Mouse (Mus musculus): Measurements from ENCODE around the gene Cdhr5. TPM values are rescaled to one million over a fixed set of nuclear protein-coding genes. Genes with fewer than 3 reads are reported as not detected.
A peak's percentile ranks its signal among the peaks of the same experiment; 100 is the strongest.
"Not testable (repeated sequence)": the region's sequence is repeated elsewhere in the genome, so short reads cannot be mapped to it uniquely, and the experiment has no call there.

The Cdhr5 gene
- polyA plus RNA-seq, 1 experiment from 2014 or later: not detected

DNA sequence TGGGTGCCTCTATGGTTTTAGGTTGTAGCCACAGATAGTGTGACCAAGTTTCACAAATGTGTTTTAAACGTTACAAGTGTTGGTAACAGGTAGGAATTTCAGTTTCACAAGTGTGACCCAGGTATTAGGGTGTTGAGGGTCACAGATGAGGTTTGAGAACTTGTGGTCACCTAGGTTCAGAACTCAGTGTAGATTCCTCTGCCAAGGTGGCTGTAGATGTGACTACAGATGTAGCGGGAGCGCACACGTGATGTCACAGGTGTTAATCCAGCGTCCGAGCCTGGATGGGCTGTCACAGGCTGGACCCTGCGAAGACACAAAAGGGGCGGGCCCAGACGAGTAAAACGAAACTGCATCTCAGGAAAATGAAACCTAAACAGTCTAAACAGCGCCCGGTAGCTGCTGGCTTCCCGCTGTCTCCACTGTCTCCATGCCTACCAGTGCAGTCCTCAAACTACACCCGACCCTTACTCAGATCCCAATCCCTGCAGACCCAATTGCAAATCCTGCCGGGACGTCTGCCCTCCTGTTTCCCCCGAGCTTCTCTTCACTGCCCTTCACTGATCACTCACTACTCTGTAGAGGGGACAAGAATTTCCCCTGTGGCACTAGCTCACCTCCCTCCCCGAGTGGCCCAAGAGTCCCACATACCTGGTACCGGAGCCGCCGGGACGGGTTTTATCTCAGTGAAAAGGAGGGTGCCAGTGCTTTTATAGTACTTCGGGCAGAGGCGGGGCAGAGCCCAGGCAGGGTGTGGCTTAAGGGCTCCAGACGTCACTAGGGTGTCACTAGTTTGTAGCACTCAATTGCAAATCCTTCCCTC is 10.6 kb downstream of the Cdhr5 start, which contains the start of gene Irf7:
Irf7 (minus strand) TSS at position 743 of the 823 bp plus-strand sequence.
- H3K4me2 ChIP-seq (ENCODE audit: low read length): peak within 1 kb of the TSS; percentile 52
- 14% methylated on average over 25 of the region's 25 CpGs for WGBS
- H3K9ac ChIP-seq (ENCODE audit: low read depth, low read length): peak within 1 kb of the TSS; percentile 24
- peaks cover 3% of the 10 kb centered on the region; the same call in 1 of the 2 replicates for H3K4me1 ChIP-seq (ENCODE audit: control insufficient read depth, insufficient read depth, low read depth, low read length)
- H3K27ac ChIP-seq (ENCODE audit: low read depth, low read length): no peak within 1 kb of the TSS
- no peaks in the 10 kb centered on the region; the same call in 1 of the 2 replicates for H3K27me3 ChIP-seq (replicated peaks; ENCODE audit: control insufficient read depth, insufficient read depth, low read length)
- ATAC-seq: peak; percentile 57
- no peaks in the 10 kb centered on the region for H3K9me3 ChIP-seq (ENCODE audit: control insufficient read depth, low read length)
- H3K4me3 ChIP-seq (ENCODE audit: low read length): peak within 1 kb of the TSS; percentile 32
- H3K36me3 ChIP-seq (ENCODE audit: control insufficient read depth, insufficient read depth, low read length): peaks cover 30% of the 10 kb centered on the region

DNA sequence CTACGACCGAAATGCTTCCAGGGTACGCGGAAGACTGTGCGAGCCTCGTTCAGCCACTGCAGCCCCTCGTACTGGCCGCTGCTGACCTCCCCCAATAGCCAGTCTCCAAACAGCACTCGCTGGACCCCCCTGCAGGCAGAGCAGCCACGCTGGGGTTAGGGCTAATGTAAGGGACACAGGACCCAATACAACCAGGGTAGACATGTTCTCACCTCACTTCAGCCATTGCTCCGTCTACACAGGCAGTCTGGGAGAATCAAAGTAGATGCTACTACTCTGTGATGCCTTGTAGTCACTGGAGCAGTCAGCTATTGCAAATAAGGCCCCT is 11.2 kb downstream of the Cdhr5 start:
- peak overlapping the region; percentile 52 for H3K4me2 ChIP-seq (ENCODE audit: low read length)

DNA sequence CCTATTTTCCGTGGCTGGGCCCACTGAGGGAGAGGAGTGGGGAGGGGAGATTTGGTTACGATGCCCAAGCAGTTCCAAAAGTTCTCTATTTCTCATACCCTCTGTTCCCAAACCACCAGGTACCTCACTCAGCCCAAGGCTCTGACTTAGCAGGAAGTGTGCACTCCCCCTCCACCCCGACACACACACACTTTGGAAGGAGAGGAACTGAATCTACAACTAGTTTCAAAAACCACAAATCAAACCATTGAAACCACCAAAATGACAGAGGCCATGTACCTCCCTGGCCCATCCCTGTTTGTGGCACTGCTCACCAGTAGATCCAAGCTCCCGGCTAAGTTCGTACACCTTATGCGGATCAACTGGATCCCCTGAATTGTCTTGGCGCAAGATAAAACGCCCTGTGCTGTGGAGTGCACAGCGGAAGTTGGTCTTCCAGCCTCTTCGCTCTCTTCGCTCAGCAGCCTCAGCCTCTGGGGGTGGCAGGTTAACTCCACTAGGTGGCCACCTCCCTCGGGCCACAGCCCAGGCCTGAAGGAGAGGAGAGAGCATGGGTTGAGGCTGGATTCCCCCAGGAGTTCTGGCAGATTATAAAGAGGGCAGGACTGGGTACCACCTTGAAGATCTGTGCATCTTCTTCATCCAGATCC is 11.7 kb downstream of the Cdhr5 start:
- Histone ChIP-seq H3K36me3 (ENCODE audit: control insufficient read depth, insufficient read depth, low read length) (peaks cover 40% of the 10 kb centered on the region), H3K27ac (ENCODE audit: low read depth, low read length) (no peak overlapping the region), H3K9me3 (ENCODE audit: control insufficient read depth, low read length) (no peaks in the 10 kb centered on the region), H3K4me3 (ENCODE audit: low read length) (no peak overlapping the region), H3K4me2 (ENCODE audit: low read length) (no peak overlapping the region), H3K27me3 (replicated peaks; ENCODE audit: control insufficient read depth, insufficient read depth, low read length) (no peaks in the 10 kb centered on the region; the same call in 1 of the 2 replicates), H3K4me1 (ENCODE audit: control insufficient read depth, insufficient read depth, low read depth, low read length) (peaks cover 3% of the 10 kb centered on the region; the same call in 1 of the 2 replicates), H3K9ac (ENCODE audit: low read depth, low read length) (no peak overlapping the region; the same call in 1 of the 2 replicates)
- WGBS: 39% methylated on average over 12 of the region's 12 CpGs
- no peak for ATAC-seq

More for the DNA sequence above, 11.2 kb downstream of the Cdhr5 start:
- Histone ChIP-seq H3K9me3 (ENCODE audit: control insufficient read depth, low read length) (no peaks in the 10 kb centered on the region), H3K9ac (ENCODE audit: low read depth, low read length) (no peak overlapping the region), H3K4me1 (ENCODE audit: control insufficient read depth, insufficient read depth, low read depth, low read length) (peaks cover 3% of the 10 kb centered on the region; the same call in 1 of the 2 replicates), H3K4me3 (ENCODE audit: low read length) (no peak overlapping the region), H3K27me3 (replicated peaks; ENCODE audit: control insufficient read depth, insufficient read depth, low read length) (no peaks in the 10 kb centered on the region; the same call in 1 of the 2 replicates), H3K36me3 (ENCODE audit: control insufficient read depth, insufficient read depth, low read length) (peaks cover 36% of the 10 kb centered on the region), H3K27ac (ENCODE audit: low read depth, low read length) (no peak overlapping the region)
- no peak for ATAC-seq
- 42% methylated on average over 11 of the region's 11 CpGs for WGBS

DNA sequence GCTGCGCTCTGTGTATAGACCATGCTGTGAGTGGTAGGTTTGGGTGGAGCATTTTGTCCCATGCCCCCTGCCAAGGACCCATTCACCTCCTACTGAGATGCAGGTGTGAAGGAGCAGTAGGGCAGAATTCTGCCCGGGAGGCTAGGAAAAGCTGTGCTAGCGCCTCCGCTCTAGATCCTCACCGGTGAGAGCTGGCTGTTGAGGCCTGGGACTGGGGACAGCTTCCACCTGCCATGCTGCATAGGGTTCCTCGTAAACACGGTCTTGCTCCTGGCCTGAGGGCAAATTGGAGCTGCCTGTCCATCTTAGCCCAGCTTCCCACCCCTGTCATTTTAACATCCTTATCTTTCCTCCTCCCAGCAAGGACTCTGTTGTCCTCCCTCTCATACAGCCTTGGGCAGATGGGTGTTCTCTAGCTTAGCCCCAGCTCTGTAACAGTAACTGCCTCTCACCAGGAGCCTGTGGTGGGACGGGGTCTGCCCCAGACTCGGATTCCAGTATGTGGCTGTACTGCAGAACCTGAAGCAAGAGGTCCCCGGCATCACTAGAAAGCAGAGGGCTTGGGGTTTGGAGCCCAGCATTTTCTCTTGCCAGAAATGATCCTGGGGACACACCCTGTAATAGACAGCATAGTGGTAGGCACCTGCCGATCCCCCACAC is 12.4 kb downstream of the Cdhr5 start:
- Histone ChIP-seq H3K4me3 (ENCODE audit: low read length) (no peak overlapping the region), H3K4me2 (ENCODE audit: low read length) (no peak overlapping the region), H3K36me3 (ENCODE audit: control insufficient read depth, insufficient read depth, low read length) (peaks cover 48% of the 10 kb centered on the region), H3K27me3 (replicated peaks; ENCODE audit: control insufficient read depth, insufficient read depth, low read length) (no peaks in the 10 kb centered on the region; the same call in 1 of the 2 replicates), H3K9ac (ENCODE audit: low read depth, low read length) (no peak overlapping the region; the same call in 1 of the 2 replicates), H3K9me3 (ENCODE audit: control insufficient read depth, low read length) (no peaks in the 10 kb centered on the region), H3K27ac (ENCODE audit: low read depth, low read length) (no peak overlapping the region), H3K4me1 (ENCODE audit: control insufficient read depth, insufficient read depth, low read depth, low read length) (peaks cover 3% of the 10 kb centered on the region; the same call in 1 of the 2 replicates)
- 68% methylated on average over 11 of the region's 11 CpGs for WGBS
- no peak for ATAC-seq

DNA sequence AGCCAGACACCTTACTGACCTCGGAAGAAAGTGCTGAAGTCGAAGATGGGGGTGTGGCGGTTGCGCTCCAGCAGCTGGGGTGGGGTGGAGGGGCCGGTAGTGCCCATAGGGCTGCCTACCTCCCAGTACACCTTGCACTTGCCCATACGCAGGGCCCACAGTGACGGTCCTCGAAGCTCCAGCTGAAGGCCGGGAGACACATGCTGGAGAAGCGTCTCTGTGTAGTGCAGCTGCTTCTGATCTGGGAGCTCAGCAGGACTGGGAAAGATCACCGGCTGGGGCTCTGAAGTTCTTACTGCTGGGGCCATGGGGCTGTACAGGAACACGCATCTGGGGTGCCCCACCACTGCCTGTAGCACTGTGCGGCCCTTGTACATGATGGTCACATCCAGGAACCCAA is 12.9 kb downstream of the Cdhr5 start:
- 0 out of 2 replicates have a peak, but pooled peaks have one; percentile 26 for ATAC-seq
- Histone ChIP-seq H3K4me1 (ENCODE audit: control insufficient read depth, insufficient read depth, low read depth, low read length) (peaks cover 3% of the 10 kb centered on the region; the same call in 1 of the 2 replicates), H3K27ac (ENCODE audit: low read depth, low read length) (no peak overlapping the region), H3K36me3 (ENCODE audit: control insufficient read depth, insufficient read depth, low read length) (peaks cover 52% of the 10 kb centered on the region), H3K9me3 (ENCODE audit: control insufficient read depth, low read length) (no peaks in the 10 kb centered on the region), H3K4me2 (ENCODE audit: low read length) (no peak overlapping the region), H3K9ac (ENCODE audit: low read depth, low read length) (no peak overlapping the region), H3K4me3 (ENCODE audit: low read length) (no peak overlapping the region), H3K27me3 (replicated peaks; ENCODE audit: control insufficient read depth, insufficient read depth, low read length) (no peaks in the 10 kb centered on the region)
- 90% methylated on average over 13 of the region's 13 CpGs for WGBS

DNA sequence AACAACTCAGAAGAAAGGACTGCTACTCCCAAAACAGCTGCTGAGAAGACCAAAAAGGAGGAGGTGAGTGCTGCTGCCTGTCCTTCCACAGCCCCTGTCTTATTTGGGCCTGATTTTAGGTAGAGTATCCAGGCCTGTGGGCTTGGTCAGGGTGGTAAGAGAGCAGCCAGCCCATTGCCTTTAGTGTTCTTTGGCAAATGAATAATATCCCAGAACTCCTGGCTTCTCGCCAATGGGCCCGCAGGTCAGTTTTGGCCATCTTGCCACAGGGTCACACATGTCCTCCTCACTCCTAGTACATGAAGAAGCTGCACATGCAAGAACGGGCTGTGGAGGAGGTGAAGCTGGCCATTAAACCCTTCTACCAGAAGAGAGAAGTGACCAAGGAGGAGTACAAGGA is 15.1 kb downstream of the Cdhr5 start:
- H3K27me3 ChIP-seq (replicated peaks; ENCODE audit: control insufficient read depth, insufficient read depth, low read length): no peaks in the 10 kb centered on the region
- H3K4me2 ChIP-seq (ENCODE audit: low read length): no peak overlapping the region
- H3K9ac ChIP-seq (ENCODE audit: low read depth, low read length): no peak overlapping the region
- no peak overlapping the region for H3K4me3 ChIP-seq (ENCODE audit: low read length)
- no peak for ATAC-seq
- H3K4me1 ChIP-seq (ENCODE audit: control insufficient read depth, insufficient read depth, low read depth, low read length): peaks cover 2% of the 10 kb centered on the region; the same call in 1 of the 2 replicates
- H3K36me3 ChIP-seq (ENCODE audit: control insufficient read depth, insufficient read depth, low read length): peaks cover 73% of the 10 kb centered on the region
- 94% methylated on average over 3 of the region's 3 CpGs for WGBS
- no peaks in the 10 kb centered on the region for H3K9me3 ChIP-seq (ENCODE audit: control insufficient read depth, low read length)
- H3K27ac ChIP-seq (ENCODE audit: low read depth, low read length): no peak overlapping the region

DNA sequence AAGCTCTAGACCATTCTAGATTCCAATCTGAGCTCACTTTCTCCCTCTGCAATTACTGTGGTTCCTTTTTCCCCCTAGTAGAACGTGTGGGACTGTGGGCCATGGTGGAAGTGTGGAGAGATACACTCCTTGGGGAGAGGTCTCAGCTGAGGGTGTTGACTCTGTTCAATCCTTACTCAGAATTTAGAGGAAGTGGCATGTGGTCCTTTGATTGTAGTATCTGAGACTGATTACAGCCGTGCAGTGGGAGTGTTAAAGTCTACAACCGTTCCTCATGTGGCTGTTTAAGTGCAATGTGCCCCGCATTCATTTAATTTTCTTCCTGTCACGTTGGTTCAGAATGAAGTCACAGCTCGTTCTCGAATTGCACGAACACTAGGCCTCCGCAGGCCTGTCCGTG is 20.4 kb downstream of the Cdhr5 start:
- 94% methylated on average over 10 of the region's 10 CpGs for WGBS
- Histone ChIP-seq H3K9ac (ENCODE audit: low read depth, low read length) (no peak overlapping the region), H3K4me2 (ENCODE audit: low read length) (no peak overlapping the region), H3K27me3 (replicated peaks; ENCODE audit: control insufficient read depth, insufficient read depth, low read length) (no peaks in the 10 kb centered on the region), H3K27ac (ENCODE audit: low read depth, low read length) (no peak overlapping the region), H3K36me3 (ENCODE audit: control insufficient read depth, insufficient read depth, low read length) (peaks cover 54% of the 10 kb centered on the region), H3K9me3 (ENCODE audit: control insufficient read depth, low read length) (no peaks in the 10 kb centered on the region), H3K4me1 (ENCODE audit: control insufficient read depth, insufficient read depth, low read depth, low read length) (no peaks in the 10 kb centered on the region), H3K4me3 (ENCODE audit: low read length) (no peak overlapping the region)
- no peak for ATAC-seq

DNA sequence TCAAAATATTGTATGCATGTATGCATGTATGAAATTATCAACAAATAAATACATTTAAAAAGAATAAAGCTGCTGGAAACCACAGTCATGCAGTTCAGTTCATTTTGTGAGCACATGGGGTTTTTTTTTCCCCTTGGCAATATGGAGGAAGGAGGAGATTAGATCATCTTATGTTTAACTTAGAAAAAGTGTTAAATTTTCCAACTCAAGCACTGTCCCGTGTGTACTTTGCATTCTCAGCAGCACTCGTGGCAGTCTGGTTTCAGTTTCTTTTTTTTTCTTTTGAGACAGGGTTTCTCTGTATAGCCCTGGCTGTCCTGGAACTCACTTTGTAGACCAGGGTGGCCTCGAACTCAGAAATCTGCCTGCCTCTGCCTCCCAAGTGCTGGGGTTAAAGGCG is 26.1 kb downstream of the Cdhr5 start:
- H3K36me3 ChIP-seq (ENCODE audit: control insufficient read depth, insufficient read depth, low read length): peaks cover 39% of the 10 kb centered on the region
- H3K9me3 ChIP-seq (ENCODE audit: control insufficient read depth, low read length); H3K27ac ChIP-seq (ENCODE audit: low read depth, low read length); H3K9ac ChIP-seq (ENCODE audit: low read depth, low read length); H3K4me2 ChIP-seq (ENCODE audit: low read length); ATAC-seq; H3K27me3 ChIP-seq (replicated peaks; ENCODE audit: control insufficient read depth, insufficient read depth, low read length); H3K4me1 ChIP-seq (ENCODE audit: control insufficient read depth, insufficient read depth, low read depth, low read length); H3K4me3 ChIP-seq (ENCODE audit: low read length): not testable (repeated sequence)
- 88% methylated on average over 4 of the region's 4 CpGs for WGBS

DNA sequence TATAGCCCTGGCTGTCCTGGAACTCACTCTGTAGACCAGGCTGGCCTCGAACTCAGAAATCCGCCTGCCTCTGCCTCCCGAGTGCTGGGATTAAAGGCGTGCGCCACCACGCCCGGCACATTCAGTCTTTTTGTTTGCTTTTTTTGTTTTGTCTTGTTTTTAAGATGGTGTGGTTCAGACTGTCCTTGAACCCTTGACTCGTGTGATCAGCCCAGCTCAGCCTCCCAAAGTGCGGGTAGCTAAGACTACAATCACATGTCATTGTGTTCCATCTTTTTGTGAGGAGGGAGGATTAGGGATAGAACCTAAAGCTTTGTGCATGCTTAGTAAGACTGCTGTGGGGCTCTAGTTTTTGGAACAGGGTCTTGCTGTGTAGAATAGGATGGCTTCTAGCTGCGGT is 45.0 kb downstream of the Cdhr5 start:
- Histone ChIP-seq H3K27me3 (replicated peaks; ENCODE audit: control insufficient read depth, insufficient read depth, low read length) (no peaks in the 10 kb centered on the region), H3K4me3 (ENCODE audit: low read length) (no peak overlapping the region), H3K27ac (ENCODE audit: low read depth, low read length) (no peak overlapping the region), H3K36me3 (ENCODE audit: control insufficient read depth, insufficient read depth, low read length) (peaks cover 35% of the 10 kb centered on the region), H3K9me3 (ENCODE audit: control insufficient read depth, low read length) (no peaks in the 10 kb centered on the region), H3K4me1 (ENCODE audit: control insufficient read depth, insufficient read depth, low read depth, low read length) (peaks cover 18% of the 10 kb centered on the region), H3K4me2 (ENCODE audit: low read length) (no peak overlapping the region), H3K9ac (ENCODE audit: low read depth, low read length) (no peak overlapping the region)
- ATAC-seq: no peak
- 93% methylated on average over 9 of the region's 10 CpGs for WGBS

Data from hindbrain, embryonic 16.5 days (tissue).